Mouse (Mus musculus) urinary bladder, postnatal 36 days (tissue): ENCODE results near the gene Uhmk1.

Source experiments
- DNase-seq, 2 experiments: peaks; one replicate each; pipeline ENCODE4 v3.0.0; 2022; ENCODE audit warnings: low spot score in 2 of 2, mixed read lengths in 1 of 2

The Uhmk1 gene

DNA sequence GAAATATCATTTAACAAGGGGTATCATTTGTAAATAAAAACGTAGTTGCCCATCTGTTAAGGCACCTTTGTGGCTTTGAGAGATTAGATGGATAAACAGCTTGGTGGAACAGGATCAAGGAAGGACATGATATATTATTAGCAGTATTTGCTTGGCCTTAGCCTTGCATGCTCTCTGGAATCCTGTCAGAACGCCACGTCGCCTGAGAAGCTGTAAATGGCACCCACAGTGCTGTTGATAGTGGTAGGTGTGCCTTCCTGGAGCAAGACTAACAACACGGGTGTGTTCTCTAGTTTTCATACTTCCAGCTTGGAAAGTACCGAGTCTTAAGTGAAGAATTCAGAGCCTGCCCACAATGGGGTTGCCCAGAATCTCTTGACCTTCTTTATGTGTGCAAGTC, 39.3 kb downstream of the Uhmk1 start:
- no peak for DNase-seq

DNA sequence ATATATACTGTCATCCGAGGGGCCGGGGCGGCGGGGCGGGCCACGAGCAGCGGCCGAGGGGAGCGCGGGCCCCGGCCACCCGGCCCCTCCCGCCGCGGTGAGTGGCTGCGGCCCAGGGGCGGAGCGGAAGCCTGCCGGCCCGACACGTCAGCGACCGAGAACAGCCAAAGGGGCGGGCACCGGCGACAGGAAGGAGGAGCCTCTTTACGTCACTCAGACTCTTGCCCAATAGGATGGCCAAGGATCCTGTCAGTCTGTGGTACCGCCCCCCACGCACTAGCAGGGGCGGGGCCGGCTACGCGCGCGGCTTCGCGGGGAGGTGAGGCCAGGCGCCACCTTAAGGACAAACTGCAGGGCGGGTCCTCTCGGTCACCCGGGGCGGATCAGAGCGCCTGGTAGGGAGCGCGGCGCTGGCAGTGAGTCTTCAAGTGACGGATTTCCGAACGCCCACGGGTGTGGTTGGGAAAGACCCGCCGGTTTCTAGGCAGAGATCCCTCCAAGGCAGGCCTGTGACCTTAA, 40.3 kb downstream of the Uhmk1 start, which contains the start of gene Uap1:
Gene Uap1, minus strand, starts transcription at position 144 of the 519 bp plus-strand sequence.
- peak; percentile 97 to 99 for DNase-seq

DNA sequence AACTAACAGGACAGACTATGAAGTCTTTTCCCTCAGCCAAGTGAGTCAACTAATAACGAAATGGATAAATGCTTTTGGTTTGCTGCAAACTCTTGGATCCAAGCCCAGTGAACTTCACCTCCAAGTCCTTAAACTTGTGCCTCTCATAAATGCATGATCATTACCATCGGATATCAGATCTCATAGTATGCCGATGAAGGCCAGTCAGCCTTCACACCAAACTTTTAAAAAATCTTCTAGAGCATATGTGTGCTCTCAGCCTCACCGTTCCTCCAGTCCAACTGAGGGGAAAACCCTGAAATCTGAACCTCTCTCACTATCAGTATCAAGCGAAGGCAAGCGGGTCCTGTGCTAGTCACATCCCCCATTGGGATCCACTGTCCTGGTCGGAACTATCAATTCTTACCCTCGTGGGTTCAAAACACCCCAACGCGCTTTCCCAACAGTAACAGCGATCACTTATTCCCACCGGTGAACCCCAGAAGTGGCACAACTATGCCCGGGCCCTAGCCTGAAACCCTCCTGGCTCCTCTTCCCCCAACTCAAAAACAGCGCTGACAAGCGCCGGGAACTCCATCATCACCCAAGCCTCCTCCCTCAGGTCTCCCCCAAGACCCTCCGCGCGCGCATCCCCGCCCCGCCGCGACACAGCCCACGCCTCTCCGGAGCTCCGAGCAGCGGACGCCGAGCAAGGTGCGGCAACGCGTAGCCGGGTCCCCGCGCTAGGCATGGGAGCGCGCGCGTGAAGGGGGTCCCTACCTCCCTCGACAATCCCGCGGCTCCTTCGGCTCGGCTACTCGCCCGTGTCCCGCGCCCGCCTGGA, 41.0 kb downstream of the Uhmk1 start:
- DNase-seq = peak; percentile 7 to 25

DNA sequence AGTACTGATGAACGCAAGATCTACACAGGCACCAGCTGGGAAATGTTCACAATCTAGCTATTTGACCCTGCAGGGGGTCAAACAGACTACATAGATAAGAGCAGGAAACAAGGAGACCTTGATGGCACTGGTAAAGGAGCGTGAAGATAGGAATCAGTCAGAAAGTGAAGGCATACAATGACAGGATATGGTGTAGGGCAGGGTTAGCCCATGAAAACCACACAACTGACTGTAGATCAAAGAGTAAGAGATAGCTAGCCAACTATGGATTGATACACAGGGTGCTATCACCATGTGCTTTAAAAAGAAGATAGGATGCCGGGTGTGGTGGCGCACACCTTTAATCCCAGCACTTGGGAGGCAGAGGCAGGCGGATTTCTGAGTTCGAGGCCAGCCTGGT, 47.4 kb downstream of the Uhmk1 start:
- no peak for DNase-seq

DNA sequence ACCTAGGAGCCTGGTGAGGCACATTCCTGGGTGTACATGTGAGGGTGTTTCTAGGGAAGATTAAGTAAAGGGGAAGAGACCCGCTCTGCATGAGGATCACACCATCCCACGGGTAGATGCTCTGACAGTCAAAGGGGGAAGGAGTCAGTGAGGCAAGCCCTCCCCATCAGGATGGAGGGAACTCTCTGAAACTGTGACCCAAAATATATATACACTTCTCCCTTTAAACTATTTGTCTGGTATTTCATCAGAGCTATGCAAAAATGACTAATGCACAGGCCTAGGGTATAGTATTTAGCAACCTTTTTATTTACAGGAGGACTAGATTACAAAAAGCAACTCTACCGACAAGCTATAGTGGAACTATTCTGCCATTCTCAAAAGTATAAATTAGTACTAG, 50.3 kb downstream of the Uhmk1 start:
- DNase-seq = no peak

DNA sequence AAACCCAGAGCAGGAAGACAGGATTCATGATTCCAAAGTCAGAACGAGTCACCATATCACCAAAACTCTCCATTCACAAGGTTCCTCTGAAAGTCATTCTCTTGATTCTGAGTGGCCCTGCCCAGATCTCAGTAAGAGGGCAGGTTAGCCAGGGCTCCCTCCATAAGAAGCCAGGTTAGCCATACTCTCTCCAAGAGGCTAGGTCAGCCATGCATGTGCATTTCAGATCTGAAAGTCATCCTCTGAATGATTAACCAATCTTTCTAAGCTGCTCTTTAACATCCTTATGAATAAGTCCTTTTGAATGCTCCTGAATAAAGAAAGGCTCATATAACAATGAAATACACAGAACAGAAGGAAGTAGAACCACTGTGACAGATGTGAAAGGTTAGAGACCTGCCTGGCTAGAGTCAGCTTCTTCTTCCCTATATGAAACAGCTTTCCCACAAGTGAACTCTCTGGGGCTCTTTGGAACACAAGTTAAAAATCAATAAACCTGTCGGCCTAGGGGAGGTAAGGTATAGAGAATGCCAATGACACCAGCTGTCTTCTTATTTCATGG, 51.1 kb downstream of the Uhmk1 start:
- DNase-seq = no peak

DNA sequence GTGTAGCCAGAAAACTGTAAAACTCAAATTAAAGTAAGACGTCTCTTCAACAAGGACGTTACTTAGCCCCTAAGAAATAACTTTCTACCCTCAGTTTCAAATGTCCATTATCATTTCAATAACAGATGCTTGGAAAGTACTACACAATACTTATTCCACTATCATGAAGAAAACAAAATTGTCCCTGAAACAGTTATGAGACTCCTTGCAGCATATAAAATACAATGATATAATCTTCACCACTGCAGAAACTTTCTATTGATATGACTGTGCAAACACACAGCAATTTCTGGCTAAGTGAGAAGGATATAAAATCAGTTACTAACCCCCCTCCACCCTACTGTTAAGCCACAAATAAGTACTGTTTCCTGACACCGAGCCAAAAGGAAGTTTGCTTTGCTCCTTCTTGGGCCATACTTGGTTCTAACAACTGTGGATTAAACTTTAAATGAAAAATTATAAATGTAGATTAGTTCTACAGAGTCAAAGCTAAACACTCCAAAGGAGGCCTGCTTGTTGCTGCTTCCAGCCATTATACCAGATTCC, 51.7 kb downstream of the Uhmk1 start:
- no peak for DNase-seq

DNA sequence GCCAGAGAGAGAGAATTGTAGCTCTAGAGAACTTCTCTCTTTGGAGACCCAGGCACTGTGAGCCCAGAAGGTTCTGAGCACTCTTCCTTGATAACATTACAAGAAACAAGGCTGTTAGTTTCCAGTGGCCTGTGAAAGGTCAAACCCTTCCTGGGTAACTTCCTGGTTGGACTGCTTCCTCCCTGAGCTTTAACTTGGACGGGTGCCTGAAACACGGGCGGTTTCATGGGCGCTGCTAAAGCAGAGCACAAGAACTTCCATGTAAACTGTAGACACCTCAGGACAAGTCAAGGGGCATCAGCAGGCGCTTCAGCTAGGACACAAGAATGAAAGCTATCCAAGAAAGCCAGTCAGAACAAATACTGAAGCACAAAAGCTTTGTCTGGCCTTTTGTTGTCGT, 53.3 kb downstream of the Uhmk1 start:
- DNase-seq = peak in 1 of 2 experiments; percentile 53

DNA sequence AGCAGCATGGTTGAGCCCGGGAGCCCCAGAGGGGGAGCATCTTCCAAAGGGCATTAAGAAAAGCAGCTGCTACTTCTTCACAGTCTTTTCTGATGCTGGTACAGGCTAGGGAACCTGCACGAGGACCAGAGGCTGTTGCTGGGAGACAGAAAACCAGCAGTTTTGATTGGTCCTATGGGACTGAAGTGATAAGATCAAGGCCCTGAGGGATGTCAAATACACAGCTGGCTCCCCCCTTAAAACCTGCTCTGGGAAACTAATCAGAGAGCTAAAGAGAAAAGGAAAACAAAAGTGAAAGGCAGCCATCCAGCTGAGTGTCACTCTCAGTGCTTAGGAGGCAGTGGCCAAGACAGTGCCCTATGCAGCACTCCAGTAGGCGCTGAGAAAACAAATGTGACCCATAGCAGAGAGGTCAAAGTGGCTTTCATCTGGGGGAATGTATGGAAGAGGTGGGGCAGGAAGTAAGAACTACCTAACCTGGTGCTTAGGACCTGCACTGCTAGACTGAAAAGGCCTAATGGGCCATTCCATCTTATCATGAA, 54.7 kb downstream of the Uhmk1 start:
- no peak for DNase-seq

DNA sequence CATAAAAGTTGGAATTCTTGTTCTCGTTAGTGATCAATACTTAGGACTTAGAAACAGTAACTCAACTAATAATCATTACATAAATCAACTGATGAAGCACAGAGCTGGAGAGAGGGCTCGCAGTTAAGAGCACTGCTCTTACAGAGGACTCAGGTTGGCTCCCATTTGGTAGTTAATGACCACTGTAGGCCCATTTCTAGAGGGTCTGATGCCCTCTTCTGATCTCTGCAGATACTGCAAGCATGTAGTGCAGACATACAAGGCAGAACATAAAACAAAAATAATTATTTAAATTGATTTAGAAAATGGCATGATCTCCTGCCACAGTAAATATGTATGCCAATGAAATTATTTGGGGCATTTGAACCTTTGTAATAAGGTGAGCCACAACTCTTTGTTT, 55.5 kb downstream of the Uhmk1 start:
- DNase-seq = no peak

DNA sequence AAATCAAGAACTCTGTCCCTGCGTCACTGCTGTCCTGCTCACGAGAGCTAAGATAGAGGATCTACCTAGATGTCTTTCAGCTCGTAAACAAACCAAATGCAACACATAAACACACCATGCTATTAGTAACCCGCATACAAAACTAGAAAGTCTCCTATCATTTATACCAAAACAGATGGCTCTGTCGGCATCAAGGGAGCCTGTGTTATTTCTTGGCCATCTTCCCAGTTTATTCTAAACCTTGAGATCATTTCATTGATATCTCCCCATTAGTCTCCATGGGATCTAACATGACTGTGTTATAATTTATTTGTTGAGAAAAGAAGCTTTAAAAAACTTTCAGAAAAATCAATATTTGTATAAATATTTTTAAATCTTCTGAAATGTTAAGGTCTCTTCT, 59.4 kb downstream of the Uhmk1 start:
- no peak for DNase-seq

DNA sequence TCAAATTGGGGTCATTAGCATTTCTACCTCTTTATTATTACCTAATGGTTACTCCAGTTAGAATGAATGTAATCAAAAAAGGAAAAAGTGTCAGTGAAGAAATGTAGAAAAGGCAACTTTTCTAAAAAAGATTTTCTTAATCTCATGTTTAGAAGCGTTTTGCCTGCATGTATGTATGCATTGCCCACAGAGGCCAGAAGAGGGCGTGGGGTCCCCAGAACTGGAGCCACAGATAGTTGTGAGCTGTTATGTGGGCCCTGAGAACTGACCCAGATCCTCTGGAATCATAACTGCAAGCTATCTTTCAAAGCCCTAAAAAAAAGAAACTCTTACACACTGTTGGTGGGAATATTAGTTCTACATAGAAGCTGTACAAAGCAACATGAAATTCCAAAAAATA, 59.9 kb downstream of the Uhmk1 start:
- DNase-seq = no peak

DNA sequence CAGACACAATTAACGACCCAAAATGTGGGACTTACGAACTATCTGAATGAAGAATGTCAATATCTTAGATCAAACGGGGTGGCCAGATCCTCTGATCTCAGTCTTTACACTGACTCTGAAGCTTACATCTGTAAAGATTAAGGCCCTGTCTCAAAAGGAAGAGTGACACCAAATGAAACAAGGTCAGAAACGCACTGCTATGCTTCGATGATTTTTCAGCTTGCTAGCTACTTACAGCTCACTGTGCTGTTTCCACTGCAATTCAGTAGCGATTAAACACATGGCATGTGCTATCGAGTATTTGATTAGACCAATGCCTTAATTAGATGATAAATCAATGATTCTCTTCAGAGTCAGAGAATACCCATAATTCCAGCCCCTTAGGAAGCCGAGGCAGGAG, 61.2 kb downstream of the Uhmk1 start:
- no peak for DNase-seq

DNA sequence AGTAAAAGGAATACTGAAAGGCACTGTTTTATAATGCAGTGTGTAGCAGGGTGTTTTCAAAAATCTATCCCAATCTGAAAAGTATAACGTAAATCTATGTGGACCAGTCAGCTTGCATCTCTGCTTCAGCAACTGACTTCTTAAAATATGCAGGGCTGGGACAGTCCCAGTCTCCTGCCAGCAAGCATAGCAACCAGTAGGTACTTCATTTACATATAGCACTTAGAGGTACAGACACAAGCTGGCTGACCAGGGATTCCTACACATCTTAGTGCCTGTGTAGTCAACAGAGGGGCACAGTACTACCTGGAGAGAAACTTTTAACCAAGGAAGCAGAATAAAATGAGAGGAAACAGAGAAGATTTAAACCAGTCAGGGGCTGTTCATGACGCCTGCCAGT, 62.6 kb downstream of the Uhmk1 start:
- no peak for DNase-seq

DNA sequence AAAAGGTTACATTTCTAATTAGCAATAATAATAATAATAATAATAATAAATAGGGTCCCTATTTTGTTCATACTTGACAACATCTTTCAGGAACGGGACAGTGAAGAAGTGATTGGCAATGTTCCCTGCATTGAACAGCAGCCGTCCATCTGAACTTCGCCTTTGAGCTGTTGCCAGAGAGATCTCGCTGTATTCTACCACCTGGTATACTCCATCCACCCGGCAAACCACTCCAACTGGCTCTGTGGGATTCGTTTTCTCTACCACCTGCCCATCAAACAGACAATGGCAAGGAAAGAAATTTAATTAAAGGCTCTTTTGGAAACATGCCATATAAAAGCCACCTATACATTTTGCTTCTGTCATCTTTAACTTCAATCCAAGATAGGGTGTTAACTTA, 64.3 kb downstream of the Uhmk1 start:
- no peak for DNase-seq

DNA sequence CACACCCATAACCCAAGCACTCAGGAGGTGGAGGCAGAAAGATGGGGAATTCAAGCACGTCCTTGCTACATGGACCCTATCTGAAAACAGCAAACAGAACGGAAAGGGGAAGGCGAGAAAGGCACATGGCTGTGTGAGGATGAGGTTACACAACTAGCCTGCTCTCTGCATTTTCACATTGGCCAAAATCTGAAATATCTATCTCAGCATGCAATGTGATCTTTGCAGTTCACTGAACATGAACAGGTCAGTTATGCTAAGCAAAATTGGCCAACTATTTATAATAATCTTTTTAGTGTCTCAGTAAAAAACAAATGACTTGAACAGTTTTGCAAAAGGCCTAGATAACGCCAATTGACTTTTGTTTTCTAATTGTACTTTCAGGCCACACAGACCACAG, 65.4 kb downstream of the Uhmk1 start:
- DNase-seq = no peak

DNA sequence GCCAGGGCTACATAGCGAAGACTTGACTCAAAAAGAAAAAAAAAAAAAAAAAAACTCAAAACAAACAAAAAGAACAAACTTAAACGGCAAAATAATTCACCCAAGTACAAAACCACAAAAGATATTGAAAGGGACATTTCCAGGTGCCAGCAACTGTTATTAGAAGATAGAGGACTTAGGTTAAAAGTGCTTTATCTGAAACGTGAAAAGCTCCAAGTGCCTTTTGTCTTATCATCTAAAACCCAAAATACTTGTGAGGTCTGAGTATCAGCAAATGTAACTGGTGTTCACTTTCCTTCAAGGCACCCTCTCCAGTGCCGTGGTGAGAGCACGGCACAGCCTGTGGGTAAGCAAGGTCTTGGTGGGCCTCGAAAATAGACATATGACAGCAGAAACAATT, 66.7 kb downstream of the Uhmk1 start:
- no peak for DNase-seq

DNA sequence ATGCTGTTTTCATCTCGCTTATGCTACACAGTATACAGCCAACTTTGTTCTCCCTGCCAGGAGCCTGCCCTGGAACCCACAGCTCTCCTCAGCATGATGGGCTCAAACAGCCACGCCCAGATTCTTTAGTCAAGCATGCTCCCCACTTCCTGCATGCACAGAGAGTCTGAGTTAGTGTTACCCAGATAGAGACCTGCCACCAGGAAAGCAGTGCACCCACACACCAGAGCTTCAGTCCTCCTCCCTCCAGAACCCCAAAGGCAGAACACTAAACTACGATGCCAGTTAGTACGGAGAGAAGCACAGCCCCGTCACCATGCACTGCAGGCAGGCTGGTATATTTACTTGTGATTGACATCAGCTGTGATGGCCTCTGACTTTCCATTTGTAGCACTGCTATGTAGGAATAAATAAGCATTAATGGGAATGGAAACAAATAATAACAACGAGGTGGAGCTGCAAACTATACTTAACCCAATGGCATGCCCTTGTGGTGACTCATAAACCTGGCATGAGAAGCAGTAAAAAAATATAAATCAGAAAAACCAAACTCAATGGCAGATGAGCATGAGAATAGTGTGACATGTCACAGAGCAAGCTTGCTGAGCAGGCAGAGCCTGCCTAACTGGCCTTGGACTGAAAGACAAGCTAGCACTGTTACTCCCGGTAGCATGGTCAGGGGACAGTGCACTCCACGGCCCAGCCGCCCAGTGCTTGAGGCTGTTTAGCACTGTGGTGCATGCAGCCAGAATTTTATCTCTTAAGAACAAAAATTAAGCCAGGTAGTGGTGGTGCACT, 67.3 kb downstream of the Uhmk1 start:
- DNase-seq = peak; percentile 44 to 64

DNA sequence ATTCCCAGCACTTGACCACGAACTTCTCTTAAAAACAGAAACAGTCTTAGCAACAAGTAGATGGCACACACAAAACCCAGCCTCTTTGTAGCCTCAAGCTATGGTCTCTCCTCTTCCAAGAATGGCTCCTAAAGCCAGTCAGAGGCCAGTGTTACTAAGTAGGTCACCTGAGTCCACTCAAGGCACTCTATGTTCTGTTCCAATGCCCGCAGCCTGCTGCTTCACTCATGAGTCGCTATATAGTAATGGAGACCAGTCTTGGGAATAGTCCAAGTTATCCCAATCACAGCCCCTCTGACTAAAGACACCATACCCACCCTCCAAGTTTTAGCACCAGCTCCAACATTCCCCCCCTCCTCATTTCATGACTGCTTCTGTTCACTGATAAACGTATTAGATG, 69.6 kb downstream of the Uhmk1 start:
- DNase-seq = no peak
